Mouse (Mus musculus) left cerebral cortex, adult 2 months (tissue): Measurements from ENCODE around the gene Kcnj16. TPM values are rescaled to one million over a fixed set of nuclear protein-coding genes. Genes with fewer than 3 reads are reported as not detected.

Experiments
- DNase-seq, 2 experiments: peaks; one replicate each; pipeline ENCODE4 v3.0.0; 2021 to 2022; ENCODE audit warnings: low spot score in 2 of 2, mixed read lengths in 1 of 2; ENCODE audit errors: extremely low spot score in 1 of 2
- H3K27ac ChIP-seq: fragments of 200-600 bp; 2 replicates; pipeline ENCODE4 v1.8.1; 2022
- H3K4me3 ChIP-seq: fragments of 200-600 bp; 2 replicates; pipeline ENCODE4 v1.8.1; 2022
- CTCF ChIP-seq: fragments of 200-600 bp; IDR thresholded peaks from 2 replicates; pipeline ENCODE4 v1.8.1; 2022; ENCODE audit warnings: antibody characterized with exemption, mild to moderate bottlenecking, moderate library complexity
- intact Hi-C: fragments of 180-260 bp; cut with DNase I; formaldehyde crosslinking; loops from one replicate; pipeline ENCODE4 v1.15.1; 2025
- total RNA-seq, 2 experiments: library from RNA; stranded (reverse); gene quantifications; 2 replicates each; pipeline ENCODE4 v1.2.3; 2021

Gene Kcnj16
- total RNA-seq, 2 experiments from 2014 or later, result 23.7 to 27.2 TPM

DNA sequence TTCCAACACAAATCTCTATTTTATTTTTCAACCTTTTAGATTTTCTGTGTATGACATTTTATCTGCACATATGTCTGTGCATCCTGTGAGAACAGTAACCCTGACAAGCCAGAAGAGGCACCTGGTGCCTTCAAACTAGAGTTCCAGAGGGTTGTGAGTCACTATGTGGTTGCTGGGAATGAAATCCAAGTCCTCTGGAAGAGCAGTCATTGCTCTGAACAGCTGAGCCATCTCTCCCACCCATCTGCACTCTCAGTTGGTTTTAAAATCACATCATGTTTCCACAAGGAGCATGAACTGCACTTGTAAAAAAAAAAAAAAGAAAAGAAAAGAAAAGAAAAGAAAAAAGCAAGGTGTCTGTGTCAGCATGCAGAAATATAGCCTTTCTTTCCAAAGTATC is 91.6 kb downstream of the Kcnj16 start:
- TF ChIP-seq CTCF, result no peak
- DNase-seq, result no peak
- Histone ChIP-seq H3K4me3 (no peak overlapping the region), H3K27ac (no peak overlapping the region)
- intact Hi-C loops, result loop anchor here (5.0 to 10.0 kb wide), 2 partner anchors 547 to 705 kb away; no protein-coding TSS in a partner anchor

DNA sequence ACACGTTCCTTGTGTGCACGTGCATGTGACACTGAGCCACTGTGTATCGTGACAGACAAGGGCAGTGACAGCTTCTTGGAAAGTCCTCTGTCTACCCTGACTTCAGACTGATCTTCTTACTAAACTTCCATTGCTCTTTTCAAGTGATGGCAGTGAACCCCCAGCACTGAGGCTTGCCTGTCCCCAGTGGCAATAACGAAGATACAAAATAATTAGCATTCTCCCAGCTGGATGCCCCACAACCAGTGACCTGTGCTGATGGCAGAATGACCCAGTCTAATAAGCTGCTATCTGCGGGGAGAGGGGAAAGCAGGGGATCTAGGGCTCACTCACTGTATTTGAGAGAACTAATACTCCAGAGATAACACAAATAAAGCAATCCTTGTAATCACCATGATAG is 92.4 kb downstream of the Kcnj16 start:
- Histone ChIP-seq H3K4me3 (no peak overlapping the region), H3K27ac (no peak overlapping the region)
- no peak for TF ChIP-seq CTCF
- DNase-seq, result no peak
- intact Hi-C loops, result loop anchor here (10.0 kb wide), 1 partner anchor 525 kb away; no protein-coding TSS in a partner anchor

DNA sequence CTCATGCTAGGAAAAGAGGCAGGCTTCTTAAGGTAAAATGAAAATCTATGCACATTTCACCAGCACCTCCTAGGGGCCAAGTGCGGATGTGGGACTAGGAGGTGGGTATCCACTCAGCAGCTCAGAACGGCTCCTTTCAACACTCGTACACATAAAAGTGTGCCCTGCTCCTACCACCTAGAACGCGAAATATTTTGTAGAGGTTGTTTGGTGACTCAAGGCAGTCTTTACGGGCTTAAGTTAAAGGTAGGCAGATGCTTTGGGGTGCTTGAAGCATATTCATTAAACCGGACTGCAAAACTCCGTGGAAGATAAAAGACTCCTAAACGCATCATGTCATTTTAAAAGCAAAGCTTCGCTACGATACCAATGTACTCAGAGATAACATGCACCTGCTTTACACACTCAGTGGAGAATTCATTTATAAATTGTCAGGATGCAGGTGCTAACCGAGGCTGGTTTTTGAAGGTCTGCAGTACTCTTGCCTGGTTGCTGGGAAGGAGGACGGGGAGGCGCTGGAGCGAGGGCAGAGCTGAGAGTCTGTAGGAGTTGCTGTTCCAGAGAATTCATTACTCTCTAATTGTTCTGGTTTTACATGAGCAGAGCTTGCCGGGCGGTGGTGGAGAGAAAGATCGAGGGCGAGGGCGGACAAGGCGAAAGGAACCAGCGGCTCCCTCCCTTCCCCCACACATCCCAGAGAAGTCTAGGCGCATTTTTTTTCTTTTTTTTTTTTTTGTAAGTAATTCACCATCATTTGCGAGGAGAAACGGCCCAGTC is 97.1 kb downstream of the Kcnj16 start:
- DNase-seq, result peak; percentile 40 to 48
- TF ChIP-seq CTCF, result peak; percentile 77
- intact Hi-C loops, result loop anchor here (2.0 to 10.0 kb wide), 4 partner anchors 37 to 530 kb away; no protein-coding TSS in a partner anchor
- peak overlapping the region; percentile 92 for H3K27ac ChIP-seq
- H3K4me3 ChIP-seq, result peak overlapping the region; percentile 84

DNA sequence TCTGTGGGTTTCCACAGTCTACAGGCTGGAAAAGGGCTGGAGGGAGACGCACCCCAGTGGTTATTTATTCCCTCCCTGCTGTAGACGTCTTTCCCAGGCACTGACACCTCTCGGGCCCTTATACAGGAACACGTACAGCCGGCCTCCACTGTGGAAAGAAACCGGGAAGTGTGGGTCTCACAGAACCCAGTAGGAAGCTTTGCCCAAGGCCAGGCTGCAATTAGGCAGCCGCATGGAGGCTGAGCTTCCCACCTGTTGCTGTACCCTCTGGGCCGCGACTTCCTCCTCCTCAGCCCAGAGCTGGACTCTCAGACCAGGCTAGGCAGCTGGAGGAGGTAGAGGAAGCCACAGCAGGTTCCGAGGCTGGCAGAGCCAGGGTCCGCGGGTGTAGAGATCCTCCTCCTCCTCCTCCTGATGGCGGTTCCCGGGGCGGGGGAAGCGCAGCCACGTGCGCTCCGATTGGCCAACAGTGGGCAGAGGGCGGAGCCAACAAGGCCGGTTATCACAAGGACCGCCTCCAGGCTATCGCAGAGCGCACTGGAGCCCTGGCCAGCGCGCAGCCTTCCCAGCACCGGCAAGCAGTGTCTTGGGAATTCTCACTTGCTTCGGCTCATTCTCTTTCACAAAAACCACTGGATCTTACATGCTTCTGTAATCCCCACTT is 97.9 kb downstream of the Kcnj16 start, which contains the start of gene Kcnj2:
Kcnj2 (plus strand) TSS at position 530 of the 664 bp plus-strand sequence.
- H3K4me3 ChIP-seq, result peak within 1 kb of the TSS; percentile 84
- H3K27ac ChIP-seq, result peak within 1 kb of the TSS; percentile 92
- TF ChIP-seq CTCF, result peak; percentile 20
- DNase-seq, result peak; percentile 93 to 94
- intact Hi-C loops, result loop anchor here (2.0 to 10.0 kb wide), 5 partner anchors 37 to 531 kb away; no protein-coding TSS in a partner anchor

DNA sequence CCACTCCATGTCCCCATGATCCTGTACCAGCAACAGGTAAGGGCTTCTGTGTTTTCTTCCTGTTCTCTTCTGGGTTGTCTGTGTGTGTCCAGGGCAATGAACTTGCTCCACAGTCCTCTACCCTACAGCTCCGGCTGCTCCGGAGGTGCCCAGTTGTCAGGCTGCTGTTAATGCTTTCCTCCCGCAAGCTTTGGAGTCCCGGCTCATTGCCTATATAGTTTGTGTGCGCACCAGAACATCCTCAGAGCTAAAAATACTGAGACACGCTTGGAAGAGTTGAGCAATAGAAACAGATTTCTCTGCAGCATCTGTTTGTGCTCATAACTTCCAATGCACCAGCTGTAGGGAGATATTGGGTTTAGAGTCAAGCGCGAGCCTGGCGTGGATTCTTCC is 98.5 kb downstream of the Kcnj16 start:
- Histone ChIP-seq H3K4me3 (peak overlapping the region; percentile 84), H3K27ac (peak overlapping the region; percentile 84)
- intact Hi-C loops, result loop anchor here (2.0 to 10.0 kb wide), 4 partner anchors 36 to 531 kb away; no protein-coding TSS in a partner anchor
- no peak for TF ChIP-seq CTCF
- DNase-seq, result no peak

DNA sequence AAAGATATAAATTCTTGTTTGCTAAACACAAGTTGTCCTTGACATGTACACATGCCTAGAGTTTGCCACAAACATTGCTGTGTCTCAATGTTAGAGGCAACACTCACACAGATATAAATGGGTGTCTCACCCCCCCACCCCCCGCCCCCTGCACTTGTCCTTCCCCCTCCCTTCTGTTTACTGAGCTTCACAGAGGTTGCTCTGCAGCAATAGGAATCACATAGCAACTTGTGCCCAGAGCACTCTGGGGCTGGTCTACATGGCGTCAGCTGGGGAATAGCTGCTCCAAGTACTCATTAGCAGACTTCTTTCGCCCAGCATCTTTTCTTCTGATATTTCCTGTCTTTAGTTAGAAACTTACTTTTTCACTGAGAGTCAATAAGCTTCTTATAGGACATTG is 100.0 kb downstream of the Kcnj16 start:
- no peak for DNase-seq
- Histone ChIP-seq H3K27ac (peak overlapping the region; percentile 68; the same call in 1 of the 2 replicates), H3K4me3 (peak overlapping the region; percentile 84)
- intact Hi-C loops, result loop anchor here (2.0 to 10.0 kb wide), 4 partner anchors 35 to 533 kb away; no protein-coding TSS in a partner anchor
- no peak for TF ChIP-seq CTCF

DNA sequence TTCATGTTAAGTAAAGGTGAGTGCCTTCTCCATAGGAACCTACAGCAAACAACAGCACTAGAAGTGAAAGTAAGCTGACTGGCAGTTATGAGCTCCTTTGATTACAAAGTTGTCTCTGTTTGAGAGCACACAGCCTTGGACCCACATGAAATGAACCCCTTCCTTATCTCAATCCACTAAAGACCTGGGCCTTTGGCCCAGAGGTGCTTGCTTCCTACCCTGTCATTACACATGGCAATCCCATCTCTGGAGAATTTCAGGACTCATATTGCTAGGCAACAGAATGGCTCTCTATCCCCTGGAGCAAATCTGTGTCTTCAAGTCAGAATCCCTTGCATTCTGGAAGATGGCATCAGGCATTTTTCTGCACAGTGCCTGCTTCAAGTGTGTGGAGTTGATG is 102.6 kb downstream of the Kcnj16 start:
- Histone ChIP-seq H3K27ac (0 out of 2 replicates have a peak overlapping the region, but pooled peaks have one; percentile 8), H3K4me3 (no peak overlapping the region)
- DNase-seq, result no peak
- TF ChIP-seq CTCF, result no peak
- intact Hi-C loops, result no loop called here

DNA sequence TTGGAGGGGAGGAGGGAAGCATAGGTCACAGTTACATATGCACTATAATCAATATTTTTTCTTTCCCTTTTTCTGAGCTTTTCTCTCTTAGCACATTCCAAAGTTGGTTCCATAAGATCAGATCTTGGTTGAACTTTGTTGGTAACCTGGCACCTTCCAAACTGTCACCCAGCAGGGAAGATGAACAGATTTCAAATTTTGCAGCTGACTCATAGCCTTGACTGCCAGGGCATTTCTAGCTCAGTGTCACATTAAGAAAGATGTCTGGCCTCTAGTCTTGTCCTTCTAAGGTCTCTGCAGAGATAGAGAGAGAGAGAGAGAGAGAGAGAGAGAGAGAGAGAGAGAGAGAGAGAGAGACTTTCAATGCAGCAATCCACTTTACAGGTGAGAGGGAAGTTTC is 106.3 kb downstream of the Kcnj16 start:
- no peak for TF ChIP-seq CTCF
- intact Hi-C loops, result no loop called here
- Histone ChIP-seq H3K27ac (peak overlapping the region; percentile 33), H3K4me3 (no peak overlapping the region)
- DNase-seq, result no peak

Other genes with a start within 250 kb of the Kcnj16 start
- 10 to 100 TPM; 18.2 to 19.2 TPM for gene Kcnj2, start 98.1 kb downstream of the Kcnj16 start, total RNA-seq